Mouse (Mus musculus) MEL (cell line): ENCODE results near the gene Pla2g2e. TPM values are rescaled to one million over a fixed set of nuclear protein-coding genes. Genes with fewer than 3 reads are reported as not detected.

Experiments
- DNase-seq: peaks from one replicate; pipeline ENCODE4 v3.0.0; 2011; ENCODE audit warnings: low read depth, low spot score
- H3K27ac ChIP-seq: 2 replicates; pipeline ENCODE4 v1.5.1; 2012; ENCODE audit warnings: low read depth, mild to moderate bottlenecking, control low read depth, low read length, moderate library complexity; ENCODE audit not compliant: control insufficient read depth
- H3K27me3 ChIP-seq, 2 experiments: fragments of 150-350 bp in 1 of 2; sonication (generic) in 1 of 2; 2 replicates each; pipeline ENCODE4 v1.6.1; 2012; ENCODE audit warnings: low read length in 2 of 2, mild to moderate bottlenecking in 2 of 2, improper control_type of control experiment in 1 of 2, moderate library complexity in 1 of 2; ENCODE audit not compliant: insufficient read depth in 2 of 2, control insufficient read depth in 1 of 2
- H3K36me3 ChIP-seq, 2 experiments: 2 replicates each; pipeline ENCODE4 v1.6.1; 2012 to 2014; ENCODE audit warnings: low read length in 2 of 2, improper control_type of control experiment in 1 of 2, inconsistent platforms in 1 of 2, mild to moderate bottlenecking in 1 of 2; ENCODE audit not compliant: insufficient read depth in 2 of 2, control insufficient read depth in 1 of 2
- H3K4me1 ChIP-seq, 2 experiments: fragments of 150-350 bp in 1 of 2; sonication (generic) in 1 of 2; 2 replicates each; pipeline ENCODE4 v1.6.1; 2012; ENCODE audit warnings: low read length in 2 of 2, improper control_type of control experiment in 1 of 2, mild to moderate bottlenecking in 1 of 2; ENCODE audit not compliant: insufficient read depth in 2 of 2, control insufficient read depth in 1 of 2
- H3K4me3 ChIP-seq, 2 experiments: fragments of 150-350 bp in 1 of 2; sonication (generic) in 1 of 2; 2 replicates each; pipeline ENCODE4 v1.5.1; 2012; ENCODE audit warnings: low read depth in 2 of 2, low read length in 2 of 2, mild to moderate bottlenecking in 2 of 2, moderate library complexity in 2 of 2, control low read depth in 1 of 2, improper control_type of control experiment in 1 of 2; ENCODE audit not compliant: control insufficient read depth in 1 of 2, insufficient read depth in 1 of 2
- H3K79me2 ChIP-seq: 2 replicates; pipeline ENCODE4 v1.6.1; 2012; ENCODE audit warnings: mild to moderate bottlenecking, low read length, moderate library complexity; ENCODE audit not compliant: control insufficient read depth, poor library complexity, insufficient read depth
- H3K9ac ChIP-seq: 2 replicates; pipeline ENCODE4 v1.6.1; 2012; ENCODE audit warnings: low read depth, mild to moderate bottlenecking, control low read depth, low read length, moderate library complexity; ENCODE audit not compliant: control insufficient read depth, poor library complexity, severe bottlenecking
- H3K9me3 ChIP-seq: fragments of 150-350 bp; sonication (generic); replicated peaks from 2 replicates; pipeline ENCODE4 v1.6.1; 2012; ENCODE audit warnings: mild to moderate bottlenecking, low read length, improper control_type of control experiment, moderate library complexity; ENCODE audit not compliant: insufficient read depth
- CHD1 ChIP-seq: IDR thresholded peaks from 2 replicates; pipeline ENCODE4 v1.6.1; 2012; ENCODE audit warnings: low read depth, mild to moderate bottlenecking, inconsistent platforms, low read length, improper control_type of control experiment
- CTCF ChIP-seq, 3 experiments: IDR thresholded peaks in 2 of 3; conservative IDR thresholded peaks in 1 of 3; 2 replicates each; pipeline ENCODE4 v1.5.1; 2011 to 2012; ENCODE audit warnings: low read length in 3 of 3, low read depth in 2 of 3, mild to moderate bottlenecking in 2 of 3, improper control_type of control experiment in 1 of 3, inconsistent platforms in 1 of 3, mixed read lengths in 1 of 3, moderate library complexity in 1 of 3; ENCODE audit not compliant: control insufficient read depth in 1 of 3, insufficient read depth in 1 of 3, poor library complexity in 1 of 3, severe bottlenecking in 1 of 3
- E2F4 ChIP-seq: IDR thresholded peaks from 2 replicates; pipeline ENCODE4 v1.6.1; 2011; ENCODE audit warnings: low read depth, low read length, improper control_type of control experiment, borderline replicate concordance
- ELF1 ChIP-seq: IDR thresholded peaks from 2 replicates; pipeline ENCODE4 v1.6.1; 2014; ENCODE audit warnings: low read depth, mild to moderate bottlenecking, inconsistent platforms, low read length, improper control_type of control experiment, moderate library complexity
- ETS1 ChIP-seq: IDR thresholded peaks from 2 replicates; pipeline ENCODE4 v1.6.1; 2012; ENCODE audit warnings: low read depth, mild to moderate bottlenecking, inconsistent platforms, low read length, improper control_type of control experiment, moderate library complexity
- MAFK ChIP-seq: IDR thresholded peaks from 2 replicates; pipeline ENCODE4 v1.6.1; 2011; ENCODE audit warnings: low read depth, mild to moderate bottlenecking, low read length, improper control_type of control experiment, borderline replicate concordance
- MAZ ChIP-seq: IDR thresholded peaks from 2 replicates; pipeline ENCODE4 v1.6.1; 2012; ENCODE audit warnings: low read depth, mild to moderate bottlenecking, inconsistent platforms, low read length, improper control_type of control experiment
- MXI1 ChIP-seq: IDR thresholded peaks from 2 replicates; pipeline ENCODE4 v1.6.1; 2011; ENCODE audit warnings: mild to moderate bottlenecking, low read depth, low read length, improper control_type of control experiment
- NRF1 ChIP-seq: IDR thresholded peaks from 2 replicates; pipeline ENCODE4 v1.6.1; 2014; ENCODE audit warnings: low read depth, mild to moderate bottlenecking, inconsistent platforms, low read length, improper control_type of control experiment, moderate library complexity; ENCODE audit not compliant: poor library complexity, insufficient read depth, severe bottlenecking
- POLR2A ChIP-seq, 2 experiments: IDR thresholded peaks; 2 replicates each; pipeline ENCODE4 v1.6.1; 2011 to 2012; ENCODE audit warnings: low read length in 2 of 2, mild to moderate bottlenecking in 2 of 2, control low read depth in 1 of 2, improper control_type of control experiment in 1 of 2, low read depth in 1 of 2, moderate library complexity in 1 of 2; ENCODE audit not compliant: control insufficient read depth in 1 of 2, insufficient read depth in 1 of 2, poor library complexity in 1 of 2
- RAD21 ChIP-seq: IDR thresholded peaks from 2 replicates; pipeline ENCODE4 v1.6.1; 2011; ENCODE audit warnings: mild to moderate bottlenecking, low read depth, low read length, improper control_type of control experiment
- TAL1 ChIP-seq: IDR thresholded peaks from 2 replicates; pipeline ENCODE4 v1.6.1; 2012; ENCODE audit warnings: mild to moderate bottlenecking, inconsistent platforms, low read length, moderate library complexity, mixed read lengths
- USF2 ChIP-seq, 2 experiments: IDR thresholded peaks; 2 replicates each; pipeline ENCODE4 v1.6.1; 2011 to 2012; ENCODE audit warnings: improper control_type of control experiment in 2 of 2, low read length in 2 of 2, borderline replicate concordance in 1 of 2, inconsistent platforms in 1 of 2, low read depth in 1 of 2, mild to moderate bottlenecking in 1 of 2; ENCODE audit not compliant: insufficient read depth in 1 of 2
- ZC3H11A ChIP-seq: IDR thresholded peaks from 2 replicates; pipeline ENCODE4 v1.6.1; 2012; ENCODE audit warnings: low read depth, mild to moderate bottlenecking, inconsistent platforms, low read length, improper control_type of control experiment
- ZKSCAN1 ChIP-seq: IDR thresholded peaks from 2 replicates; pipeline ENCODE4 v1.6.1; 2012; ENCODE audit warnings: low read depth, mild to moderate bottlenecking, inconsistent platforms, low read length, improper control_type of control experiment, moderate library complexity
- polyA plus RNA-seq, 2 experiments: library from polyadenylated mRNA; stranded (reverse) in 1 of 2; unstranded in 1 of 2; fragments of >175 nt in 1 of 2; fragments of >200 nt in 1 of 2; gene quantifications; 2 replicates each; pipeline versions ENCODE4 v1.2.1 to v1.2.4; 2012; ENCODE audit warnings: low replicate concordance in 2 of 2, low read depth in 1 of 2; ENCODE audit not compliant: insufficient read length in 2 of 2, insufficient read depth in 1 of 2, missing spikeins in 1 of 2
- total RNA-seq: library from RNA; depleted of rRNA; stranded (reverse); fragments of 300-350 nt; gene quantifications from 2 replicates; pipeline ENCODE4 v1.2.3, GENCODE M21; 2012

Gene Pla2g2e
- total and polyA plus RNA-seq, 3 experiments, result not detected

- Histone ChIP-seq H3K27me3 (no peaks in the 10 kb centered on the region), H3K27ac (no peak overlapping the region), H3K4me1 (peaks cover 0 to 9% of the 10 kb centered on the region in 2 experiments; a peak in 1 of 4 replicates), H3K4me3 (no peak overlapping the region), H3K36me3 (no peaks in the 10 kb centered on the region), H3K9me3 (no peaks in the 10 kb centered on the region), H3K9ac (no peak overlapping the region), H3K79me2 (no peaks in the 10 kb centered on the region)
- TF ChIP-seq ETS1, result no peak
- TF ChIP-seq MAZ, result no peak
- no peak for TF ChIP-seq ZKSCAN1
- TF ChIP-seq POLR2A (IDR thresholded peaks at IDR 0.05; ENCODE audit: control insufficient read depth in 1 of 2, insufficient read depth in 1 of 2, low read depth in 1 of 2, low read length in 2 of 2, poor library complexity in 1 of 2), result no peak
- TF ChIP-seq ZC3H11A, result no peak
- no peak for TF ChIP-seq NRF1
- no peak for TF ChIP-seq RAD21
- TF ChIP-seq MXI1, result no peak
- DNase-seq, result no peak
Measured at GRCm38 (mm10) chr4:138858446-138858845, 19.3 kb upstream of the Pla2g2e start.

DNA sequence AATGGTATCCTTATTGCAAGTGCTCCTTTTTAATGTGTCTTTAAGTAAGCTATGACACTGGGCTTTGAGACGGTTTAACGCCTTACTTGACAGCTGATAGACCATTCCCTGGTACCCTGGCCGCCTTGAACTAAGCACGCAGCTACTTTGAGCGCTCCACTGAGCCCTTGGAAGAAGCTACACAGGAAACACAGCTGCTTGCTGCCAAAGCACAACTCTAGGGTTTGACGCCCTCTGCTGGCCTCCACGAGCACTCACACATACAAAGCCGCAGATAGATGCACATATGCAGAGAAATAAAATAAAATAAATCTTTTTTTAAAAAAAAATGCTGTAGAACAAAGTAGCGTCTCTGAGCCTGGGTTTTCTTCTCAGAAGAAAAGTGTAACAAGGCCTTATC, 18.5 kb upstream of the Pla2g2e start:
- TF ChIP-seq TAL1 (no peak), CTCF (IDR thresholded peaks at IDR 0.05 in 2 of 3, conservative IDR thresholded peaks at IDR 0.05 in 1 of 3; ENCODE audit: control insufficient read depth in 1 of 3, insufficient read depth in 1 of 3, low read depth in 2 of 3, low read length in 3 of 3, poor library complexity in 1 of 3, severe bottlenecking in 1 of 3) (peak; percentile 3 to 48 (median 17); a peak in 3 of 6 replicates)
- TF ChIP-seq, all 39 proteins: peak for 1
- no peak overlapping the region for H3K9ac ChIP-seq
- H3K36me3 ChIP-seq, result no peaks in the 10 kb centered on the region
- no peak overlapping the region for H3K27ac ChIP-seq
- H3K4me3 ChIP-seq, result no peak overlapping the region
- H3K9me3 ChIP-seq, result no peaks in the 10 kb centered on the region
- no peaks in the 10 kb centered on the region for H3K27me3 ChIP-seq
- peak; percentile 24 for DNase-seq
- H3K79me2 ChIP-seq, result no peaks in the 10 kb centered on the region
- H3K4me1 ChIP-seq, result peaks cover 0 to 9% of the 10 kb centered on the region in 2 experiments; a peak in 1 of 4 replicates

DNA sequence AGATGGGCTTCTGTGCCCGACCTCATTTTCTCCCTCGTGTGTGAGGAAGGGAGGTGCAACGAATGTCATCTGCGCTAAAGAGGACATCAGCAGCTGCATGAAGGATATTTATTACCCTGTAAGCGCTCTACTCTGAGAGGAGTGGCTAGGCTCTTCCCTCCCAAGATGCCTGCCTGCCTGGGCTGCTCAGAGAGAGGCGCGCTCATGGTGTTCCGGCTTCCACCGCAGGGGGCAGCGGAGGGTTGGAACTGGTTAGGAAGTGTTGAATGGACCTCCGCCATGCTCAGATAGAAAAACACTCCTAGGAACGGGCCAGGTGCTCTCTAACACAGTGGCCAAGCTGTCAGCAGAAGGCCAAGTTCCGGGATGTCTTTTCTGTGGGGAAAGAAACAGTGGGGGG, 18.0 kb upstream of the Pla2g2e start:
- H3K27me3 ChIP-seq, result no peaks in the 10 kb centered on the region
- H3K79me2 ChIP-seq, result no peaks in the 10 kb centered on the region
- peaks cover 0 to 9% of the 10 kb centered on the region in 2 experiments; a peak in 1 of 4 replicates for H3K4me1 ChIP-seq
- H3K36me3 ChIP-seq, result no peaks in the 10 kb centered on the region
- TF ChIP-seq USF2 (IDR thresholded peaks at IDR 0.05; ENCODE audit: borderline replicate concordance in 1 of 2, insufficient read depth in 1 of 2, low read depth in 1 of 2, low read length in 2 of 2), result no peak
- TF ChIP-seq ZKSCAN1, result no peak
- TF ChIP-seq ELF1, result no peak
- no peak for TF ChIP-seq CHD1
- no peak for TF ChIP-seq E2F4
- TF ChIP-seq RAD21, result no peak
- TF ChIP-seq TAL1, result no peak
- TF ChIP-seq MAFK, result no peak
- TF ChIP-seq NRF1, result no peak
- TF ChIP-seq, all 39 proteins: peak for 0
- Histone ChIP-seq H3K27ac (no peak overlapping the region), H3K9me3 (no peaks in the 10 kb centered on the region), H3K9ac (no peak overlapping the region), H3K4me3 (no peak overlapping the region)
- DNase-seq, result no peak
